Mouse (Mus musculus) hindlimb bud, embryonic 11.5 days (tissue): ENCODE measurements at regions not wholly inside any gene's neighbourhood (a gene's known extent, or its start where the extent isn't known, plus 50 kb on each side); places are given as distances from the start of the nearest gene placed in this dataset.

ENCODE experiments used
- DNase-seq: peaks from one replicate; pipeline ENCODE4 v3.0.0-alpha.2; 2012; ENCODE audit warnings: low read depth, low spot score; ENCODE audit errors: extremely low spot score

DNA sequence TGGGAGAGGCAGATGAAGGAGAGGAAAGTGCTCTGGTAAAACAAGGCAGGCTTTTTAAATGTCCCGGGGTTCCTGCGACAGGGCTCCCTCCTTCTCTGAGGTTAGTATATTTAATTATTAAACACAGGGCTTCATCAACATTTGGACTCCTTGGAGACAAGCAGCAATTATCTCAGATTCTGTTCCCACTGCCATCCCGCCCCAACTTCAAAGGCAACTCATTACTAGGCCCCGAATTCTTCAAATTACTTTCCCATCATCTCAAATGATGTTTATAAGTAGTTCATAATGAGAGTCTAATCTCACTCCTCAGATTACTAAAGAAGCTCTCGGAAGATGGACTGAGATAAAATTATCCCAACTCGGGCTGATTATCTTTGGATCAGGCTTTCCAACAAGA is 215.1 kb downstream of the Enc1 start:
- no peak for DNase-seq

DNA sequence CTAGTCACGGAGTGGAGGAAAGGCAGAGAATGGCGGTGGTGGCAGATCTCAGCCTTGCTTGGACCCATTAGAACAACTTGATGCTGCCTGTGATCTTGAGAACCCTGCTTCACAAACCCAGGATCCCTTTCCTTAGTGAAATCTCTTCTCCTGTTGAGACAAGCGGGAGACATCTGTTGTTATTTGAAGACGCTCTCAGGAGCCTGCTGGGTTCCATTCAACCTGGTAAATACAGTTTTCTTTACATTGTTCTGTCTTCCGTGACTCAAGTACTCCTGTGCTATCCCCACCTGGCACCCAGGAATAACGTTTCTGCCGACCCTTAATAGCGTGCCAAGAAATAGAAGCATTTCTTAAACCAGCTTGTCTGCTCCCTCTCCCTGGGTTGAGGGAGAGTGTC is 213.8 kb downstream of the Enc1 start:
- DNase-seq = no peak

DNA sequence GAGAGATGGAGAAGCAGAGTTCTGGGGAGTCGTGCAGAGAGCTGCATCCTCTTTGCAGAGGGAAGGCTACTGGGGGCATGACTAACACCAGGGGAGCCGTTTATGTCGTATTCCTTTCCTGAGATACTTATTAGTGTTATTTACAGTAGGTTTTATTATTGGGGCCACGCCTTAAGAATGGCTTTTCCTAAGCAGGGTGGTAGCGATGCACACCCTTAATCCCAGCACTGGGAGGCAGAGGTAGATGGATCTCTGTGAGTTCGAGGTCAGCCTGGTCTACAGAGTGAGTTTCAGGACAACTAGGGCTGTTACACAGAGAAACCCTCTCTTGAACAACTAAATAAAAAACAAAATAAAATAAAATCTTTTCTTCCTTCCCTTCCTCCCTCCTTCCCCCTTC is 212.6 kb downstream of the Enc1 start:
- DNase-seq = no peak

DNA sequence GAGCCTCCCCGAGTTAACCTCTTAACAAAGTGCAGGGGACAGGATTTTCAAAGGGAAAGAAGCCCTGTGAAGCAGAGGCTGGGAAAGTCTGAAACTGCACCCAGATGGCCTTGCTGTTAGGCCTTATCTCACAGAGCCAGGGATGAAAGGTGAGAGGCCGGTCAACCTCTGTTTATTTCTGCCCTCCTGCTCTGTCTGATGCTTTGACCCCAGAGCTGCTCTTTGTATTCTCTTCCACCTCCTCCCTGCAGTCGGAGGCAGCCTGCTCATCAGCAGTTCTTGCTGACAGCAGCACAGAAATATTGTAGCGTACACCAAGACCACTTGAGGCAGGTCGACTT is 212.2 kb downstream of the Enc1 start:
- no peak for DNase-seq

DNA sequence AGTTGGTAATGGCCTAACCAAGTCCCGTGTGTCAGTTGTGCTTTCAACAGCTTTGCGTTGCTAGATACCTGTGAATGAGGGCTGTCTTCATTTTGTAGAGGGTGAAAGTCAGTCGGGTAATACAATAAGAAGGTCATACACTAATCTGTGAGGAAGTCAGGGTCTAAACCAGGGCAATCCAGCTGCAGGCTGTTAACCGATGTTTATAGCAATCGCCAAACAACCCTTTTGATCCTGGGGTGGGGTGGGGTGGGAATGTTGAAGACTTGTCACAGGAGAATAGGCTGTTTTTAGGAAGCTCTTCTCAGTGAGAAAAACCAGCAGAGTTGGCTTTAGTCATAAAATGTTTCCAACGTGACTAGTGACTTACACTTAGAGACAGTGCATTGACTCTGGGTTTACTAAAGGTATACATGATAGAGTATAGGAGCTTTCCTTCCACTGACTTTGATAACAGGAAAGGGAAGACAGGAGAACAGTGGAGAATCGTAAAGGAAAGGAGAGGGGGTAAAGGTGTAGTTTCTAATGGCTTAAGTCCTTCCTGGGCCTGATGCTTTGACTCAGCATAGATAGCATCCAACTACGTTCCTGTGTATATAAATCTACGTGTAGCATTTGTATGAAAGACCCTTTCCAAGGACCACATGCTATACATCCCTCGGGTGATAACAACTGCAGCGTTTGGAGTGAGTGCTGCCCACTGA is 211.6 kb downstream of the Enc1 start:
- no peak for DNase-seq

DNA sequence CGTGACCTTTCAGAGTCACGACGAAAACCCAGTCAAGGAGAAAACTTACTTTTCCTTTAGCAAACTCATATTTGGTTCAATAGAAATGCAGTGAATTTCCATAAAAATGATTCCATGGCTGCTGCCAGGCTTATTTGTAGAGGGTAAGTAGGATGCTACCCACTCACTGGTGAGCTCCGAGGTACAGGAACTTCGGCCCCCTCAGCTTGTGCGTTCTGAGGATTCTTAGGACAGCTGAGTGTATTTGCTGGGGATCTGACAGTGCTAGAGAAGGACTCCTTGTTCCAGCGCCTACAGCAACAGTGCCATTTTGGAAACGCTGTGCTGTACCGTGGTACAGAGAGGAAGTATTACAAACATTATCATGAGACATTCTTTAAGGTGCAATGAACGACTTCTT is 210.4 kb downstream of the Enc1 start:
- DNase-seq = no peak

DNA sequence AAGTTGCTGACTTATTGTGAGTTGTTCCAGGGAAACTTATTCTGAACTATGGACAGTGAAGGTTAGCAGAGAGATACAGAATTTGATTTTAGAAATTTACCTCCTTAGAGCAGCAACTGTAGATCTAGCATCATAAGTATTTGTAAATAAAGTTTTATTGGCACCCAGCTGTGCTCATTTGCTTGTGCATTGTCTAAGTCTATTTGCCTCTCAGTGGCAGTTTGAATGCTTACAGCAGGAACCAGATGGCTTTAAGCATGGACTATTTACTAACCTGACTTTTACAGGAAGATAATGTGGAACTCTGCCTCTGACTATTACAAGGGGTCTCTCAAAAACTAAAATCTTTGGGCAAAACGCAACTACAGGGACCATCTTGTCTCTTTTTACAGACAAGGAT is 207.2 kb downstream of the Enc1 start:
- DNase-seq = no peak

DNA sequence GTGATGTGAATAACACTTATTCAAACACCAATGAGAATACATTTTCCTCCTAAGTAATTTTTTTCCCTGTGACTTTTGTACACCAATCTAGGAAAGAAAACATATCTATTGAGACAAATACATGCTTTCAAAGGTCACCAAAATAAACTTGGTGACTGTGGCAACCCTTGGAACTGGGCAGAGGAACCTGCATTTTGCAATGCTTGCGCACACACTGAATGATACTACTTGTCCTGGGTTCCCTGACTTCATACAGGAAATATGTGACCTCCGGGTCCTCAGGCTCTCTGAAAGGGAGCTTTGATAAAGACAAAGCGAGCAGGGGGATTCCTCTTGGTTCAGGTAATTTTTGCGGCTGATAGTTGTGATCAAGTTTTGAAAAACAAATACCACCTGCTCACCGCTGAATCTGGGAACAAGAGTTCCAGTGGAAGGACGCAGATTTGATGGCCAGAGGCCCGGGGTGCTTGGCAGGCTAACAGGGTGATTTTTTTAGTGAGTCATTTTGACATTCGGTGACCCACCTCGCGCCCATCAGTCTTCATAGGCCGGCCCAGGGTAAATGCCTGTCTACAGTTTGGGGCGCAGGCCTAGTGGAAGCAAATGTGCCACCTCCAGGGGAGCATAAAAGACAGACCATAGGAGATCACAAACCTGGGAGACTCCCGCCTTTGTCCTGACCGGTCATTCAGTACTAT is 203.0 kb downstream of the Enc1 start:
- DNase-seq = no peak

DNA sequence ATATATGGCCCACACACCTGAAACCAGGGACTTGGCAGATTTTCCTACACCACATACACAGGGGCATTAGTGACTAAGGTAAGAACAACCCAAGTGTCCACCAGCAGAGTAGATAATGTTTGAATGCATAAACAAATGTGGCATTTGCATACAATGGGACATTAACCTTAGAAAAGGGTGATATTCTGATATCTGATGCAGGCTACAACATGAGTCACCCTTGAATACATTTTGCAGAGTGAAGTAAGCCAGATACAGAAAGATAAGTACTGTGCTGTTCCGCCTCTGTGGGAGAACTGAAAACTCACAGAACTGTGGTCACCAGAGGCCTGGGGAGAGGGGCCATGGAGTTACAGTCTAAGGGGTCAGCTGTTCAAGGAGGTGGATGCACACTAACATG is 201.9 kb downstream of the Enc1 start:
- DNase-seq = no peak

DNA sequence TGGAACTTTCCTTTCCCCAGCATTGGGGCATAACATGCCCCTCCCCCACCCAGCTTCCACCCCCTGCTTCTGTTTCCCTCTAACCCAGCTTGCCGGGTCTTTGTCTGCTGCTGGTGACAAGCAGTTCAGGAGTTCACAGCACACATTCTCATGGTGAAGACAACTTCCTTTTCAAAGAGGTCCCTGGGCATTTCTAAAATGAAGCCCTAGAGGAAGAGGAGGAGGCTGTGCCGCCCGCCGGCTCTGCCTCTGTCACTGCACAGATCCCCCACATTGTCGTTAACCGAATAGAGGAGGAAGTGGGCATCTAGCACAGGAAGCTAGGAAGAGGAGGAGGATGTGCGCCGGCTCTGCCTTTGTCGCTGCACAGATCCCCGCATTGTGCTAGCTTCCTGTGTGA is 201.4 kb downstream of the Enc1 start:
- no peak for DNase-seq

DNA sequence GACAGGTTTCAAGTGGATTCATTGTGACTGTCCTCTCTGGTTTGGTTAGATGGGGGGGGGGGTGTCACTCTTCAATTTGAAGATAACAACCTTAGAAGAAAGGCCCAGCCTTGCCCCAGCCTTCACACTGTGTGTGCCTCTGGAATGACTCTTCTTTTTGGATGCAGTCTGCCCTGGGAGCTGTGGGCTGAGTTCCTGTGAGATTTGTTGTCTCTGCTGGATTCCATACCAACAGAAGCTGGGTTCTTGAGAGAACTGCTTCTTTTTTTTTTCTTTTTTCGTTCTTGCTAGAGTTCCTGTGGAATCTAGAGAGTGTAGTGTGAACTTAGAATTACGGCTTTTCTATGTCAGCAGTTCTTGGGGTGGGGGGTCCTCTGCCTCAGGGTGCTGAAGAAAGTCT is 200.9 kb downstream of the Enc1 start:
- DNase-seq = no peak

DNA sequence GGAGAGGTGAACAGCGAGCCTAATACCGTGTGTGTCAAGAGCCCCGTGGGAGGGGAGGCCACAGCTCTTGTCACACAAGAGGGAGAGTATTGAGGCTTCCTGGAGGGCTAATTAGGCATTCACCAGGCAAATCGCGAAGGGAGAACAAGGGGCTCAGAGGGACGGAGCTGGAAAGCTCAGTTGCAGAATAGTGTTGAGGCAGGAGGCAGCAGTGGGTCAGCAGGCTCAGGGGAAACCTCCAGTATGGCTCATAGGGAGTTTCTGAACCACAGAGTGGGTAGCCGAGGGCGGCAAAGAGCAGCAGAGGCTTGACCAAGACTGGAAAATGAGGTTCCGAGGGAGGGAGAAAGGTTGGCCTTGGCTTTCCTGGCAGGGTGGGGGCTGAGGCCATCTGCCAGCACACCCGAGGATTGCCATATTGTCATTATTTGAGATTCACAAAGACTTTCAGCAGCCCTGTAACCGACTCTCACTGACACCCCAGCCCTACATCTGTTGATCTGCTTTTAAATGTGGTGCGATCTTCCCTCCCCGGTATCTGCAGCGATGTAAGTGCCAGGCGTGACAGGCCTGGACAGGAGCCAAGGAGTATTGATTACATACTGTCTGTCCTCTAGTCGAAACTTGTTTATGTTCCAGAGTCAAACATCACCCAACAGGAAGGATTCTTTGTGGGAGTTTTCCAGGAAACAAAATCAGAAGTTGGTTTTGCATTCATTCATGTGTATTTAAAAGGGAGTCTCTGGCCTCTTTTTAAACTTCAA is 198.5 kb downstream of the Enc1 start:
- DNase-seq = no peak

DNA sequence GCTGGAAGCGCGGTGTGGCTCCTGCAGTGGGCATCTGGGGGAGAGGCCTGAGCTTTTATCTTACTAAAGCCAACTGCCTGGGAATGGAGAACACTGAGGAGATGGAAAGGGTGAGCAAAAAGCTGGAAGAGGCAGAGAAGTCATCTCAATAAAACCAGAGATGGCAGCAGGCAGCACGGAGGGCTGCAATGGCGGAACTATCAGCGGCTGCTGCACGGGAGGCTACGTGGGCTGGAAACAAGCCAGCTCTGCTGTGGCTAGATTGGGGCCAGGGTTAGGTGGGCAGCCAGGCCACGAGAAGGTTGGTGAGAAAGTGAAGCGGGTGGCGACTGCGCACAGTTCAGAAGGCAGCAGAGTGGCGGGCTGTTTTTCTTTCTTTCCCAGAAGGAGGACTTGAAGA is 197.8 kb downstream of the Enc1 start:
- DNase-seq = no peak

DNA sequence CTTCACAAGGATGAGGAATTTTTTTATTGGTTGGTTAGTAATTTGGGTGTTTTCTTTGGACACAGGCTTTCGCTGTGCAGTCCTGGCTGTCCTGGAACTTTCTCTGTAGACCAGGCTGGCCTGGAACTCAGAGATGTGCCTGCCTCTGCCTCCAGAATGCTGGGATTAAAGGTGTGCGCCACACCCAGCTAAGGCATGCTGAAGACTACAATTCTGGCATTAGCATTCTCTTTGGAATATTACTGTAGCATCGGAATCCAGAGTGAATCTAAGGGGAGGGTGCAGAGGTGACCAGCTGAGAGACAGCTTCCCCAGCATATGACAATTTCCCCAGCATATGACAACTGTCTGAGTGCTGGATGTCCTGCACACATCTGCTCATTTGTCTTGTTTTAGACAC is 197.4 kb downstream of the Enc1 start:
- DNase-seq = no peak

DNA sequence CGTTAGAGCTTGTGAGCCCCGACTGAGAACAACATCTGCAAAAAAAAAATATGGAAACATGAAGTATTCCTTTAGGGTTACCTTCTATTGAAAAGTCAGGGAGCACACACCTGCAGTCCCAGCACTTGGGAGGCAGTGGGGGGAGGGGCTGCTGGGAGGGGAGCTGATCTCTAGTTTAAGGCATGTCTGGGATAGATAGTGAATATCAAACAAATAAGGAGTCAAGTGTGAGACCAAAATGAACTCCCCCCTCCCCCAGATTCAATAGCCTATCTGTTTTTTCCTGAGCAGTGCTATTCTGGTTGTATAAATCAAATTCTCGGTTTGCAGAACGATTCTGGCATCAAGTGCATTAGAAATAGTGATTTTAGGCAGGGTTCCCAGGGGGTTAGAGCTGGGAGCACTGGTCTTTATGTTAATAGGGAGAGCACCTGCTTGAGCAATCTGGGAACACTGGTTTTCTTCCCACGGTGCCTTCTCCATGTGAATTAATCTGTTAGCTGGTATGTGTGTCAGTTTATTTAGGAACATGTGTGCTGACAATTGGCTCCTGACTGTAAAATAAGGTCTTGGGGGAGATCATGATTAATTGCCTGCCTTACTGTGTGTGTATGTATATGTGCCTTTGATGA is 195.9 kb downstream of the Enc1 start:
- DNase-seq = no peak

DNA sequence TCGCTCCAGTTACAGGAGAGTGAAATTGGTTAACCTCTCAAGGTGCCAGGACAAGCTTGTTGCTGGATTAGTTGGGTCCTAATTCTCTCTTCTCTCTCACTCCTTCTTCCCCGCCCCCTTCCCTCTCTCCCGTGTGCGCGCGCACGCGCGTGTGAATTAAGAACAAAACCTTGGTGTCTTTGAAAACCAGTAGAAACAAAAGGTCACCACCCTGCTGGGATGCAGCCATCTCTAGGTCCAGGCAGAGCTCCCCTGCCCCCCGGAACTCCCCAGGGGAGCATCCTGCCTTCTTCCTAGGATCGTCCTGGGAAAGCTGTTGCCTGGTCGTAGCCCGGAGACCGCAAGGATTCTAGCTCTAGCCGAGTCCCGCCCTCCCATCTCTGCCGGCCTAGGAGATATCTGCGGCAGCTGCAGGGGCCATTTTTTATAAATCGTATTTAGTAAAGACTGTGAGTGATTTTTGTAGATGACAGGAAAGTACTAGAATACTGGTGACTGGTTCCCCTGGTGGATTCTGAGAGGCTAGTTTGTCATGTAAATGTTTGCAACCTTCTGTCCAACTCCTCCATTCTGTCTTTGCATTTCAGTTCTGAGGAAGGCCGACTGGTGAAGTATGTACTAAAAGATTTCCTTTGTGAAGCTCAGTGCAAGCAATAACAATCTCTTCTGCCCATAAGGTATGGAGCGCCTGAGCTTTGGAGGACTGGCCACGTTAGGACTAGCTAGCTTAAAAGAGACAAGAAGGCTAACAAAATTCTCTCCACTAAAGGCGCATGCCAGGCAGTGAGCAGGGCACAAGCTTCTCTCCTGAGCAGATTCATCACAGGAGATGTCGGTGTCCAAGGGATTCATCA is 195.2 kb downstream of the Enc1 start:
- DNase-seq = no peak

DNA sequence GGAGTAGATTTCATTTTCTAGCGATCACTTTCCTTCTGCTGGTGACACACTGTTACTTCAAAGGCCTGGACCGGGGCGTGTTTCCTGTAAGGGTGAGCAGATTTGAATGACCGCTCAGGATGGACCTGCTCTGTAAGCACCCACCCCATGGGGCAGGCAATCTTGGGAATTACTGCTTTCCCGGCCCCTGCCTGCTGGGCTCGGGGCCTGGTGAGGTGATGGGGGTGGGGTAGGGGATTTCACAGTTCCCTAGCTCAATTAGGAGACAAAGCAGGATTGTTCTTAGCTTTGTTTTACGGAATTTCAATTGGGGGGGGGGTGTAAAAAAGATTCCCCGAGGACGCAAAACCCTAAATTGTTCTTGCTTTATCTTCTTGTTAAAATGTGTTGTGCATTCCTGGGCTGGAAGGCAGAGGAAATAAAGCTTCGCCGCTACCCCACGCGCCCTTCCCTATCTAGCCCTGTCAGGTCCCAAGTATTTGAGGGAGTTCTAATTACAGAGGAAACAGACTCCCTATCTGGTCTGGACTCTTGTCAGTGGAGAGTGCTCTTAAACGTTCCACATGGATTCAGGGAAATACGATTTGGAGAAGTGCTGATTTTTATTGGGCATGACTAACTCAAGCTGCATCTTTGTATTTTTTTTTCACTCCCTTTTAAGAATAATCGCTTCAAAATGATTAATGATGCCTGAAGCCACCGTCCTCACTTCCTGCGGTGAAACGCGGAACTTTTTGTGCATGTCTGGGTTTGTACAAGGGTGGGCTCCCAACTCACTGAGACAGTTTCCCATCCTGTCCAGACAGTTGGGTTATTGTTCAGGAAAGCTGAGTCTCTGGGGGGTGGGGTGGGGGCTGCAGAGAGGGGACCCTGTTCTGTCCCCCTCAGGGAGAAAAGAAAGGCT is 194.3 kb downstream of the Enc1 start:
- no peak for DNase-seq

DNA sequence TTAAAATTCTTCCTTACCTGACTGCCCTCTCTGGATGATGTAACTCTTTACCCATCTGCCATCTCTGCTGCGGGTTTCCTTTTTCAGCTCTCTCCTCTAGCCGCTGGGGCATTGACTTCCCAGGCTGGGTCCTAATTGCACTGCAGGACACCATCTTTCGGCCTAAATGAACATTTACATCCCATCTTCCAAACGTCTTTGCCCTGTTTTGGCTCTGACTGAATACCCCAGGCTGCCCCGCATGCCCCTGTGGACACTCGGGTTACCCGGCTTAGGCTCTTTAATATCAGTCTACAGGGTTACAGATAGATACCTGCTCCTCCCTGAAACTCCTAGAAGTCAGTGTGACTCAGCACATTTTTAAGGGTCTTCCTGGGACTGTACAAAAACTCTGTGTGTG is 193.3 kb downstream of the Enc1 start:
- no peak for DNase-seq

DNA sequence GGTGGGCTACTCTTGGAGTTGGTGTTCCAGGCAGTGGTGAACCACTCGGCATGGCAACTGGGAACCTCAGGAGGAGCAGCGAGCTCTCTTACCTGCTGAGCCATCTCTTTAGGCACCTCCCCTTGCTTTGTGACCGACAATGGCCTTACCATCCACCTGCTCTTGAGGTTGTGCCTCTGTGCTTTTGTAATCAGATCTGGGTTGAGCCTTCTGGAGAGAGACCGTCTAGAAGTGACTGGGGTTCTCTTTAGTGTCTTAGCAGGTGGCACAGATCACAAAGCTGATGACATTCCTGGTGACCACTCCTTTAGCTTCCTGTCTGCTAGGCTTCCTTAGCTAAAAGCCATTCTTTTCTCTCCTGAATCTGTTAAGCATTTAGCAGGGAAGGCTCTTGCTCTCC is 191.7 kb downstream of the Enc1 start:
- no peak for DNase-seq

DNA sequence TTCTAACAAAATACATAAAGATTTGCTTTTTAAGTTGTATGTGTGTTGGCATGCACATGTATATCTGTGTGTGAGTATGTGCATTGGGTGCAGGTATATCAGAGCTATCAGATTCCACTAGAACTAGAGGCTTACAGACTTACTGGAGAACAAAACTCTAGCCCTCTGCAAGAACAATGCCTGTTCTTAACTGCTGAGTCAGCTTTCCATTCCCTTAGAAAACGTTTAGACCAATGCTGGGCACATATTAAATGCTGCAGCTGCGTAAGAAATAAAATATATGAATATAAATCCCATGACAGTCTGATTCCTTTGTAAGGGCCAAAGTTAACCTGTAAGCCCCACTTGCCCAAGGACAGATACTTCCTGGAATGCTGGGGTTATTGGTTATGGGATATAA is 190.0 kb downstream of the Enc1 start:
- DNase-seq = no peak
